Mouse (Mus musculus) gastrocnemius, adult 2 months (tissue): ENCODE measurements around the gene Adgrg5. TPM values are rescaled to one million over a fixed set of nuclear protein-coding genes. Genes with fewer than 3 reads are reported as not detected.
A peak's percentile ranks its signal among the peaks of the same experiment; 100 is the strongest.

Source experiments
- DNase-seq: peaks from one replicate; pipeline ENCODE4 v3.0.0; 2022
- H3K27ac ChIP-seq: fragments of 200-600 bp; 2 replicates; pipeline ENCODE4 v1.8.1; 2022; ENCODE audit warnings: mild to moderate bottlenecking
- H3K4me3 ChIP-seq: fragments of 200-600 bp; 2 replicates; pipeline ENCODE4 v1.8.1; 2022; ENCODE audit warnings: mild to moderate bottlenecking, moderate library complexity
- CTCF ChIP-seq: fragments of 200-600 bp; IDR thresholded peaks from 2 replicates; pipeline ENCODE4 v1.8.1; 2022; ENCODE audit warnings: antibody characterized with exemption, mild to moderate bottlenecking, moderate library complexity
- intact Hi-C: fragments of 180-260 bp; cut with DNase I; formaldehyde crosslinking; loops from one replicate; pipeline ENCODE4 v1.15.1; 2025
- total RNA-seq, 2 experiments: library from RNA; stranded (reverse); gene quantifications; 2 replicates each; pipeline ENCODE4 v1.2.3; 2021

Adgrg5 gene
- total RNA-seq, 2 experiments from 2014 or later: 0.28 TPM; not detected in 1

GRCm38 (mm10) chr8:94978593-94979319 lies 55.3 kb downstream of the Adgrg5 start:
- intact Hi-C loops: no loop called here
- no peak for TF ChIP-seq CTCF
- no peak for DNase-seq
- Histone ChIP-seq H3K4me3 (no peak overlapping the region), H3K27ac (no peak overlapping the region)

- Histone ChIP-seq H3K27ac (no peak overlapping the region), H3K4me3 (no peak overlapping the region)
- intact Hi-C loops: no loop called here
- TF ChIP-seq CTCF: no peak
- no peak for DNase-seq
Observed at GRCm38 (mm10) chr8:94980176-94980575, 56.7 kb downstream of the Adgrg5 start.

GRCm38 (mm10) chr8:94980976-94981375 lies 57.5 kb downstream of the Adgrg5 start:
- TF ChIP-seq CTCF: no peak
- Histone ChIP-seq H3K4me3 (no peak overlapping the region), H3K27ac (no peak overlapping the region)
- intact Hi-C loops: no loop called here
- no peak for DNase-seq

GRCm38 (mm10) chr8:94981848-94982247 lies 58.4 kb downstream of the Adgrg5 start:
- no peak overlapping the region for H3K27ac ChIP-seq
- intact Hi-C loops: no loop called here
- H3K4me3 ChIP-seq: no peak overlapping the region
- DNase-seq: no peak
- TF ChIP-seq CTCF: no peak

- Histone ChIP-seq H3K27ac (no peak overlapping the region), H3K4me3 (no peak overlapping the region)
- DNase-seq: no peak
- no peak for TF ChIP-seq CTCF
- intact Hi-C loops: no loop called here
Observed at GRCm38 (mm10) chr8:94983146-94983545, 59.7 kb downstream of the Adgrg5 start.

GRCm38 (mm10) chr8:94983881-94984516 lies 60.5 kb downstream of the Adgrg5 start:
- DNase-seq: peak; percentile 55
- intact Hi-C loops: loop anchor here (2.0 kb wide), 1 partner anchor 15 kb away; no protein-coding TSS in a partner anchor
- H3K27ac ChIP-seq: peak overlapping the region; percentile 92
- no peak for TF ChIP-seq CTCF
- peak overlapping the region; percentile 73 for H3K4me3 ChIP-seq

- no peak for DNase-seq
- H3K4me3 ChIP-seq: peak overlapping the region; percentile 73
Observed at GRCm38 (mm10) chr8:94985023-94985422, 61.5 kb downstream of the Adgrg5 start.

GRCm38 (mm10) chr8:94986676-94987075 lies 63.2 kb downstream of the Adgrg5 start:
- TF ChIP-seq CTCF: no peak

More at GRCm38 (mm10) chr8:94985023-94985422, 61.5 kb downstream of the Adgrg5 start:
- H3K27ac ChIP-seq: peak overlapping the region; percentile 92
- intact Hi-C loops: loop anchor here (2.0 kb wide), 1 partner anchor 14 kb away; no protein-coding TSS in a partner anchor
- peak; percentile 21; the same call in 1 of the 2 replicates for TF ChIP-seq CTCF

GRCm38 (mm10) chr8:94987553-94987952 lies 64.1 kb downstream of the Adgrg5 start:
- peak overlapping the region; percentile 73 for H3K4me3 ChIP-seq
- peak overlapping the region; percentile 92 for H3K27ac ChIP-seq
- no peak for TF ChIP-seq CTCF
- intact Hi-C loops: no loop called here
- DNase-seq: no peak

More at GRCm38 (mm10) chr8:94986676-94987075, 63.2 kb downstream of the Adgrg5 start:
- Histone ChIP-seq H3K4me3 (peak overlapping the region; percentile 73), H3K27ac (peak overlapping the region; percentile 92)
- no peak for DNase-seq
- intact Hi-C loops: no loop called here

GRCm38 (mm10) chr8:94988619-94989018 lies 65.1 kb downstream of the Adgrg5 start:
- peak overlapping the region; percentile 92 for H3K27ac ChIP-seq
- no peak for TF ChIP-seq CTCF
- peak overlapping the region; percentile 73 for H3K4me3 ChIP-seq

GRCm38 (mm10) chr8:94989711-94990110 lies 66.2 kb downstream of the Adgrg5 start:
- peak overlapping the region; percentile 92 for H3K27ac ChIP-seq
- intact Hi-C loops: no loop called here
- no peak for DNase-seq
- TF ChIP-seq CTCF: no peak
- no peak overlapping the region for H3K4me3 ChIP-seq

More at GRCm38 (mm10) chr8:94988619-94989018, 65.1 kb downstream of the Adgrg5 start:
- DNase-seq: no peak
- intact Hi-C loops: no loop called here

- intact Hi-C loops: no loop called here
- no peak for DNase-seq
- no peak for TF ChIP-seq CTCF
- Histone ChIP-seq H3K4me3 (peak overlapping the region; percentile 33), H3K27ac (peak overlapping the region; percentile 92)
Observed at GRCm38 (mm10) chr8:94990598-94991453, 67.3 kb downstream of the Adgrg5 start.
